Mouse (Mus musculus) kidney, embryonic 14.5 days (tissue): ENCODE measurements around the gene Casc4. TPM values are rescaled to one million over a fixed set of nuclear protein-coding genes. Genes with fewer than 3 reads are reported as not detected.

Experiments
- ATAC-seq: fragments of 200-750 bp; cut with Nextera tagmentation; 2 replicates; pipeline ENCODE4 v1.8.0; 2017; ENCODE audit warnings: moderate number of reproducible peaks, mild to moderate bottlenecking, moderate TSS enrichment, moderate library complexity; ENCODE audit not compliant: low FRiP score, low TSS enrichment
- H3K27ac ChIP-seq: fragments of 300-500 bp; sonication (generic); 2 replicates; pipeline ENCODE4 v1.5.1; 2014; ENCODE audit warnings: low read depth, mild to moderate bottlenecking, low read length, moderate library complexity, mixed read lengths
- H3K27me3 ChIP-seq: fragments of 300-500 bp; sonication (generic); 2 replicates; pipeline ENCODE4 v1.6.1; 2014; ENCODE audit warnings: mild to moderate bottlenecking, low read length; ENCODE audit not compliant: control insufficient read depth, insufficient read depth
- H3K36me3 ChIP-seq: fragments of 300-500 bp; sonication (generic); 2 replicates; pipeline ENCODE4 v1.6.1; 2014; ENCODE audit warnings: low read length, mixed read lengths; ENCODE audit not compliant: control insufficient read depth, insufficient read depth
- H3K4me1 ChIP-seq: fragments of 300-500 bp; sonication (generic); 2 replicates; pipeline ENCODE4 v1.6.1; 2014; ENCODE audit warnings: low read length, mixed read lengths; ENCODE audit not compliant: control insufficient read depth, insufficient read depth
- H3K4me2 ChIP-seq: fragments of 300-500 bp; sonication (generic); replicated peaks from 2 replicates; pipeline ENCODE4 v1.6.1; 2014; ENCODE audit warnings: low read depth, mild to moderate bottlenecking, low read length
- H3K4me3 ChIP-seq: fragments of 300-500 bp; sonication (generic); 2 replicates; pipeline ENCODE4 v1.5.1; 2014; ENCODE audit warnings: mild to moderate bottlenecking, low read length
- H3K9ac ChIP-seq: fragments of 300-500 bp; sonication (generic); 2 replicates; pipeline ENCODE4 v1.6.1; 2014; ENCODE audit warnings: low read depth, mild to moderate bottlenecking, low read length, moderate library complexity
- H3K9me3 ChIP-seq: fragments of 300-500 bp; sonication (generic); 2 replicates; pipeline ENCODE4 v1.6.1; 2016; ENCODE audit warnings: low read length; ENCODE audit not compliant: control insufficient read depth
- WGBS: fragments of 180-500 bp; shearing (Covaris S2); extraction: QIAGEN DNeasy Blood & Tissue Kit; methylation state at CpG from one replicate; pipeline ENCODE4 v1.1.7; 2014; 5-methylcytosine and 5-hydroxymethylcytosine counted together
- polyA plus RNA-seq: library from polyadenylated mRNA; unstranded; fragments of >200 nt; fragmentation: Nextera tagmentation; extraction: Ambion mirVana; gene quantifications from 2 replicates; pipeline ENCODE4 v1.2.1, GENCODE M21; 2014

Casc4 gene
- polyA plus RNA-seq, result 18.3 and 25.5 TPM in 2 replicates

DNA sequence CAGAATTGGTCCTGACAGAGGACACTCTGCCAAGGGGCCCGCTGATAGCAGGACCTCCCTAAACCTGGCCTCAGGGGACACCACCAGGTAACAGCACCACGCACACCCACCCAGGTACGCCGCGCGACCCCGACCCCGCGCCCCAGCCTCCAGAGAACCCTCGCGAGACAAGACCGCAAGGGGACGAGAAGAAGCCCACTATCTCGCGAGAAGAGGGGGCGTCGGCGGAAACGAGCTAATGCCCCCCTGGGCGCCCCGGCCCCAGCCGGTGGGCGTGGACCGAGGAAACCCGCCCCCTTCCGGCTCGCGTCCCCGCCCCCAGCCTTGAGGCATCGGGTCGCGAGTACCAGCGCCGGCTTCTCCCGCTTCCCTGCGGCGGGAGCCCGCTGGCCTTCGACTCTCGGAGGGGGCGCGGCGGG, at the start of gene Casc4:
Casc4 (plus strand) TSS at position 339 of the 419 bp plus-strand sequence.
- Histone ChIP-seq H3K4me2 (peak within 1 kb of the TSS; percentile 91), H3K9ac (peak within 1 kb of the TSS; percentile 87), H3K4me3 (peak within 1 kb of the TSS; percentile 82), H3K9me3 (no peaks in the 10 kb centered on the region), H3K27ac (peak within 1 kb of the TSS; percentile 56), H3K4me1 (peaks cover 6% of the 10 kb centered on the region; the same call in 1 of the 2 replicates), H3K36me3 (no peaks in the 10 kb centered on the region), H3K27me3 (no peaks in the 10 kb centered on the region)
- ATAC-seq, result peak; percentile 98
- WGBS, result under 1% methylated on average over 39 of the region's 43 CpGs

DNA sequence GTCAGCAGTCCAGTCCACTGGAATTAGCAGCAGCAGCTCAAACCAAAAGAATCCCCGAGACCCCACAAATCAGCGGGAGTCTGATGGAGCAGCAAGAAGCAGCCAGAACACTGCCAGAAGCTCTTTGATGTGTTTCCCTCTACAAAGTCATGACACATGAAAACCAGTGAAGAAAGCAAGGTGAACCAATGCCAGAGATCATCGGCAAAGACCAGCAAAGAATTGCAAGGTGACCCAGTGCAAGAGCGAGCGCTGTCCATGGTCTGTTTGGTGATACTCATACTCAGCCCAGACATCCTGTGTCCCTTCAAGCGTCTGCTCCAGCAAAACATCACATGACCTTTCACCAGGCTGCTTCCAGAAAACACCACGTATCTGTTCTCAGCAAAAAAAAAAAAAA, 45.0 kb upstream of the Casc4 start:
- Histone ChIP-seq H3K9ac (no peak overlapping the region), H3K4me1 (no peaks in the 10 kb centered on the region), H3K4me2 (no peak overlapping the region), H3K27ac (no peak overlapping the region), H3K4me3 (no peak overlapping the region), H3K36me3 (no peaks in the 10 kb centered on the region), H3K27me3 (no peaks in the 10 kb centered on the region), H3K9me3 (no peaks in the 10 kb centered on the region)
- WGBS, result 91% methylated on average over 7 of the region's 7 CpGs
- no peak for ATAC-seq

DNA sequence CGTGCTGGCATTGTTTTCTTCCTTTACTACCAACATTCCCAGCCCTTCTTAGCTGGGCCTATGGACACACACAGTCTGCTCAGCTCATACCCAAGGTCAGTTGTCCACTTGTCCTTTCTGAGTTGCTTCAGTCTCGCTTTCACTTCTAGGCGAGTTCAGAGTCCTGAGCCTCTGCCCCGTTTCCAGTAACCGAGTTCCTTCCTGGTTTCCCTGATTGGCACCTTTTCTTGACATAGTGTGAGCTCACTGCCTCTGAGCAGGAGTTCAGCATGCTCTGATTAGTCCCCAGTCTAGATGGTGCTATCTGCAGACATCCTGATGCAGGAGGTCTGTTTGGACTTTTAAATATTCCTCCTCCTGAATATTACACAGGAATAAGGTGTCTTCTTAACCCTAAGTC, 42.1 kb upstream of the Casc4 start:
- H3K9me3 ChIP-seq, result no peaks in the 10 kb centered on the region
- no peak overlapping the region for H3K4me3 ChIP-seq
- ATAC-seq, result no peak
- WGBS, result 76% methylated on average over 5 of the region's 5 CpGs
- no peaks in the 10 kb centered on the region for H3K36me3 ChIP-seq
- H3K4me2 ChIP-seq, result no peak overlapping the region
- H3K27ac ChIP-seq, result no peak overlapping the region
- no peak overlapping the region for H3K9ac ChIP-seq
- H3K4me1 ChIP-seq, result no peaks in the 10 kb centered on the region
- H3K27me3 ChIP-seq, result no peaks in the 10 kb centered on the region

DNA sequence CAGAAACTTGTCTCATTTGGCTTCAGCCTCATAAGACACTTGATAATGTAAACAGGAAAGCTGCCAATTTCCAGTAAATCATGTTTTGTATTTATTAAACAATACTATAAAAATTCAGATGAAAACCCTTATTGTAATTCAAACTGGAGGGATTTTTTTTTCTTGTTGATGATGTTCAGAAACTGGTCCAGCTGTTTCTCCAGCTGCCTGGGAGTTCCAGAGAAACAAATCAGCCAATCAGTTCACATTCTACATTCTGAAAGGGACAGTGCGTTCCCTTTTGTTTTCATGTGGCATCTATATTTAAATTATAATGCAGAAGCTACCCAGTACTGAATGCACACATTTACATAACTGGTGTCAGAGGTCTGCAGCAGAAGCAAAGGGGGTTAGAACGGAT, 40.6 kb upstream of the Casc4 start:
- no peaks in the 10 kb centered on the region for H3K4me1 ChIP-seq
- H3K4me2 ChIP-seq, result no peak overlapping the region
- WGBS, result 57% methylated on average over 2 of the region's 2 CpGs
- no peaks in the 10 kb centered on the region for H3K9me3 ChIP-seq
- ATAC-seq, result no peak
- H3K27ac ChIP-seq, result no peak overlapping the region
- H3K36me3 ChIP-seq, result no peaks in the 10 kb centered on the region
- no peaks in the 10 kb centered on the region for H3K27me3 ChIP-seq
- no peak overlapping the region for H3K4me3 ChIP-seq
- H3K9ac ChIP-seq, result no peak overlapping the region

DNA sequence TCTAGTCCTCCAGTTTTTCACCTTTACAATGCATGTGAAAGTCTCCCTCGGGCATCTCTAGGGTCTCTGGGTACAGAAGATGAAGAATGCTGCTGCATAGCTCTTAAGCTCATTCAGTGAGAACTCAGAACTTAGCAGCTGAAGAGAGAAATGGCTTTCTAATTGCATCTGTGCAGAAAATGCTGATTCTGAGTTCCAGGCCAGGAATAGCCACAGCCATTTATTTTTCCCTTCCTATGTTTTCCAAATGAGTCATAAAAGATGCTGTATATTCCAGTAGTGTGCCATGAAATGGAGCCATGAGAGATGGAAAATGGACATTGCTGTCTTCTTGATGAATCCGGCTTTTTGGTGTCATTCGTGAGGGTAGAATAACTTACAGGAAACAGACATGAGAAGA, 38.4 kb upstream of the Casc4 start:
- H3K4me2 ChIP-seq, result no peak overlapping the region
- H3K27ac ChIP-seq, result no peak overlapping the region
- no peaks in the 10 kb centered on the region for H3K36me3 ChIP-seq
- 85% methylated on average over 3 of the region's 3 CpGs for WGBS
- no peaks in the 10 kb centered on the region for H3K9me3 ChIP-seq
- no peaks in the 10 kb centered on the region for H3K27me3 ChIP-seq
- no peaks in the 10 kb centered on the region for H3K4me1 ChIP-seq
- H3K9ac ChIP-seq, result no peak overlapping the region
- ATAC-seq, result no peak
- H3K4me3 ChIP-seq, result no peak overlapping the region

DNA sequence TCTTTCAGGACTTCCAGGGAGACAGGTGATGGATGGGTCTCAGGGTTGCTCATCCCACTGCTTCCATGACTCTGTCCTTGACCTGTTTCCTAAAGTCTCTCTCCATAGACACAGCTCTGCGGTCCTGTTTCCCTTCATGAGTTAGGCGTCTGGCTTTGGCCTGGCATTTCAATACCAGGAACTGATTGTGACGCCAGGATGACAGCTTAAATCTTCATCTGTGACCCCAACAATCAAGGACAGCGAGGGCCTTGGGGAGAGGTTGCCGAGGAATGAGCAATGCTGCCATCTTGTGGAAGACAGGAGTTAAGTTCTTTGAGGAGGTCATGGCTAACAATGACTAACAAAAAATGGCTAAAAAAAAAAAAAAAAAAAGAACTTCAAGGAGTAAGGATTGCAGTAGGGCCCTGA, 34.3 kb upstream of the Casc4 start:
- Histone ChIP-seq H3K4me2 (no peak overlapping the region), H3K27ac (no peak overlapping the region), H3K4me3 (no peak overlapping the region), H3K9me3 (no peaks in the 10 kb centered on the region), H3K4me1 (no peaks in the 10 kb centered on the region), H3K9ac (no peak overlapping the region), H3K36me3 (no peaks in the 10 kb centered on the region), H3K27me3 (no peaks in the 10 kb centered on the region)
- peak; percentile 43; the same call in 1 of the 2 replicates for ATAC-seq
- whole genome bisulfite sequencing, result 9% methylated on average over 5 of the region's 5 CpGs

DNA sequence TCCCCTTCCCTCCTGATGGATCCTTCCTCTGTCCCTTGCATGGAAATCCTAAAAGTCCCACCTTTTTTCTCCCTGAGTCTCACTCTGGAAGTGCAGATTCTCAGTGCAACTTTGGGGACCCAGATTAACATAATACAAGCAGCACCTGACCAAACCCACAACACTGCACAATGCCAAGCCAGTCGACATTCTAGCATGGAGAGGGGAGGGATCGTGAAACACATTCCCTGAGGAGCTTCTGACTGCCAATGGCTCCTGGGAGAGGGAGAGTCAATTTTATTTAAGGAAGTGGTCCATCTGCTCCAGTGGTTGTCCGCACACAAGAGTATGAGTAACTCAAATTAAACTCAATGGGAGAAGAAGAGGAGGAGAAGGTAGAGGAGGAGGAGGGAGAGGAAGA, 31.8 kb upstream of the Casc4 start:
- no peak overlapping the region for H3K4me2 ChIP-seq
- 42% methylated on average over 3 of the region's 3 CpGs for WGBS
- ATAC-seq, result no peak

DNA sequence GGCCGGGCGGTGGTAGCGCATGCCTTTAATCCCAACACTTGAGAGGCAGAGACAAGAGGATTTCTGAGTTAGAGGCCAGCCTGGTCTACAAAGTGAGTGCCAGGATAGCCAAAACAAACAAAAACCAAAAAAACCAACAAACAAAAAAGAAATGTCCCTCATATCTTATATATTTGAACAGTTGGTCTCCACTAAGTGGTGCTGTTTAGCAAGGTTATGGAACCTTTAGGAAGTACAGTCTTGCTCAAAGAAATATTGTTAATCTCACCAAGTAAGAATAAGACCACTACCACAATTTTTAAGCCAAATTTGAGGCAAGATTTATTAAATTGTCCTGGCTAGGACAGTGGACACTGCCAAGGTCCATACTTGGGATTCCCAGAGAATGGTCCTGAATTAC, 25.3 kb upstream of the Casc4 start:
- Histone ChIP-seq H3K36me3 (no peaks in the 10 kb centered on the region), H3K4me3 (no peak overlapping the region), H3K4me1 (no peaks in the 10 kb centered on the region), H3K9me3 (0 out of 2 replicates have a peak, but pooled peaks cover 2% of the 10 kb centered on the region), H3K27me3 (no peaks in the 10 kb centered on the region), H3K9ac (no peak overlapping the region), H3K27ac (no peak overlapping the region), H3K4me2 (no peak overlapping the region)
- no peak for ATAC-seq
- 97% methylated on average over 3 of the region's 3 CpGs for WGBS

More for the DNA sequence above, 31.8 kb upstream of the Casc4 start:
- no peak overlapping the region for H3K27ac ChIP-seq
- no peaks in the 10 kb centered on the region for H3K27me3 ChIP-seq
- no peaks in the 10 kb centered on the region for H3K4me1 ChIP-seq
- no peak overlapping the region for H3K4me3 ChIP-seq
- H3K9me3 ChIP-seq, result 0 out of 2 replicates have a peak, but pooled peaks cover 2% of the 10 kb centered on the region
- no peak overlapping the region for H3K9ac ChIP-seq
- no peaks in the 10 kb centered on the region for H3K36me3 ChIP-seq

DNA sequence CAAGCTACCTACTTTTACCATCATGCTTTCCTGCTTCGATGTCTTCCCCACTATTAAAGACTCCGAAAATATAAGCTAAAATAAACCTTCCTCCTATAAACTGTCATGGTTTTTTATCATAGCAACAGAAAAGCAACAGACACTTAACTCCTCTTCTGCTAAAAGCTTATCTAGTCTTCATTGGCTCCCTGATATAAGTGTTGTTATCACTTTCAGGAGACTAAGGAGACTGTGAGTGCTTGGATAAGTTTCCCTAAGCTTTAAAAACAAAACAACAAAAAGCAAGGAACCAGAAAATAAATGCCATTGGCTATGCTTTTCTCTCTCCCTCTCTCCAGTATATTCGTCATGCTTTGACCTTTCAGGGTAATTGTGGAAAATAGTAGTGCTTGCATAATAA, 24.5 kb upstream of the Casc4 start:
- Histone ChIP-seq H3K9ac (no peak overlapping the region), H3K4me1 (no peaks in the 10 kb centered on the region), H3K36me3 (no peaks in the 10 kb centered on the region), H3K27ac (no peak overlapping the region), H3K4me3 (no peak overlapping the region), H3K4me2 (no peak overlapping the region), H3K27me3 (no peaks in the 10 kb centered on the region), H3K9me3 (0 out of 2 replicates have a peak, but pooled peaks cover 2% of the 10 kb centered on the region)
- no peak for ATAC-seq
- 77% methylated on average over 3 of the region's 3 CpGs for WGBS
